Mouse (Mus musculus) megakaryocyte, embryonic 14.5 days (primary cell): ENCODE data around the gene Tcf7l2.

Experiments
- FLI1 ChIP-seq: IDR thresholded peaks from 2 replicates; pipeline ENCODE4 v1.6.1; 2012; ENCODE audit warnings: low read length, inconsistent platforms, mixed read lengths
- GATA1 ChIP-seq: IDR thresholded peaks from 3 replicates; pipeline ENCODE4 v1.6.1; 2012; ENCODE audit warnings: mixed read lengths, low read length, inconsistent platforms, borderline replicate concordance

GRCm38 (mm10) chr19:55865049-55865448, 123.4 kb downstream of the Tcf7l2 start:
- no peak for TF ChIP-seq GATA1
- no peak for TF ChIP-seq FLI1
